Mouse (Mus musculus) mature B cell (primary cell): ENCODE results near the gene Syt14.

Experiments
- in situ Hi-C: fragments of 300-500 bp; cut with MboI; formaldehyde crosslinking; loops from 2 replicates; pipeline ENCODE4 v1.14.3; 2019

Syt14 gene

DNA sequence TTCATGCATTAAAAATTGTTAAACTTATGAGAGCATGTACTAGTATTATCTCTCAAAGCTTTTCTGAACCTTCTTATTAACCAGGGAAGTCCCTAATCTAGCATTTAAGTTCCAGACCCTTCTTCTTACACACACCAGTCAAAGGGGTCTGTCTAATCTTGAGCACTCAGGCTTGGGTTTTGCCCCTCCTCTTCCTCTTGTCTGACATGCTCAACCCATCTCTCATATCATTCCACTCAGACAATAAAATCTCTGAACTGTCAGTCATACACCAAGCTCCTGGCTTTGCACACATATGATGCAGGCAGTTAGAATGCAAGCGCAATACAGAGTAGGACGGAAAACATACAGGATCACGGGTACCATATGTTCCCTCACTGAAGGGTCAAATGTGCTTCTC lies 48.4 kb downstream of the Syt14 start:
- in situ Hi-C loops = no loop called here

GRCm38 (mm10) chr1:192986481-192986880 lies 49.1 kb downstream of the Syt14 start:
- in situ Hi-C loops = no loop called here

DNA sequence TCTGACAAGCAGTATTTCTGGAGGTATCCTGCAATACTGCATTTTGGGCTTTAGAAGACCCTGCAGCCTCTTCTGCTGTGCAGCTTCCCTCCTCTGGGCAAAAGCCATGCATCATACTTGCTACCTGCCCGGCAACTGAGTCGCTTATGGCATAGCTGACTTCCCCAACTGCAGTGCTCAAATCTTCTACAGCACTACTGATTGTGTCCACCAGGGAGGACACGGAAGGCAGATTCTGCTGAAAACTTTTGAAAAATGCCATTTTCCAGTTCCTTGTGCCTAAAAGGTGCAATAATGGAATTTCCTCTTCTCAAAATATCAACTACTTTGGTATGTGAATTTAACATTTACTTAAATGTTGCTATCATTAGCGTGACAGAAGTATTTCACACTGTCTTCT lies 51.2 kb downstream of the Syt14 start:
- in situ Hi-C loops = no loop called here

GRCm38 (mm10) chr1:192981658-192982057 lies 53.9 kb downstream of the Syt14 start:
- in situ Hi-C loops = no loop called here

- in situ Hi-C loops = no loop called here
These were observed 54.5 kb downstream of the Syt14 start for GRCm38 (mm10) chr1:192981120-192981519.

DNA sequence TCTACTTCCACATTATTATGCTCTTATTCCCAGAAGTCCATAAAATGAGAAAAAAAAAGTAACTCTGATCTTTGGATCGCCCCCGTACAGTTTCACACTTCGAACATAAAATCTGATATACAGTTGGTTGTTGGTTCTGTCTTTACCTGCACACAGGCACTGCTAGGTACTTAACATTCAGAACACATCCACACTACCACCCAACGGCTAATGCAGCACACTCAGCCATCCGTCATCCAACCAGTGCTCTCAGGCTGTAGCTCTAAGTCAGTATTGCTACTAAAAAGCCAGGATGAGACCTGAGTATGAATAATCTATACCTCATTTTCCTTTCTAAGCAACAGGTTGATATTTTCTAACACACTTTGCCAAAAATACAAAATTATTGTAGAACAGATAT lies 73.3 kb downstream of the Syt14 start:
- in situ Hi-C loops = no loop called here

- in situ Hi-C loops = no loop called here
These were observed 87.8 kb downstream of the Syt14 start for GRCm38 (mm10) chr1:192947839-192948173.

DNA sequence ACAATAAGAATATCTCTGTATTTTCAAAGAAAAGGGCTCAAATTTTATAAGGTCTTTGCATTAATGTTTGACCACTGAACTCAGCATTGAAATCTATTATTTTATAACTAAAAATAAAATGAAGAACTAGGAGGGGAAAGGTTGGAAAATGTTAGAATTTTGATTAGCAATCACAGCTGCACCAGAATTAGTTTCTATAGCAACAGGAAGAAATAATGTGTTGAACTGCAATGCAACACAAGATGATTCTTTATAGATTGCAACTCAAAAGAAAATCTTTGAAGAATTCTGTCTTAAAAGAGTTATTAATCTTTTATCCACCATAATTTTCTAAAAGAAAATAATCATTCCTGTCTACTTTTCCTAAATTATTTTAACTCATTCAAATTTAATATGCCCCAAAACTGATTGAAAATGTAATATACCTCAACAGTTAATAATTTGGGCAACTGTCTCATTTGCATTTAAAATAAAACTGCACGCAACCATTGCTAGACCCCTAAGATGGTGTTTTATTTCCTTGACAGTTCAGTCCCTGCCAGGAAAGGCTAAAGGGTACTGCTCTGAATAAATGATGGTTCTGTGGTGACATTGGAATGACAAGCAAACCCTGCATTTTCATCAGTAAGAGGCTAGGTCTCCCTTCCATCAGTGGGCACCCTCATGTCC lies 88.3 kb downstream of the Syt14 start:
- in situ Hi-C loops = no loop called here

DNA sequence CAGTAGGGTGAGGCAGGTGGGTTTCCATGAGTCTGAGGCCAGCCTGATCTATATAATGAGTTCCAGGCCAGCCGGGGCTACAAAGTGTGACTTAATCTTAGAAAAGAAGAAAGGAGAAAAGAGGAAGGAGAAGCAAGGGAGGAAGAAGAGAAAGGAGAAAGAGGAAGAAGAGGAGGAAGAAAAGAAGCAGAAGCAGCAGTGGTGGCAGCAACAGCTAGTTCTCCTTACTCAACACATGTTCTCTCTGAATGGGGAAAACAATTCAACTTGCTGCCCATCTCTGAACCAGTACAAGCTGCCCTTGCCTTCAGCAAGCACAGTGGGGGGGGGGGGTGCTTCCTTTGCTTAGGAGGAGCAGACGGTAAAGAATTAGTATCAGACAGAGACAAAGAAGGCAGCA lies 96.5 kb downstream of the Syt14 start:
- in situ Hi-C loops = no loop called here

GRCm38 (mm10) chr1:192937956-192938355 lies 97.6 kb downstream of the Syt14 start:
- in situ Hi-C loops = no loop called here

DNA sequence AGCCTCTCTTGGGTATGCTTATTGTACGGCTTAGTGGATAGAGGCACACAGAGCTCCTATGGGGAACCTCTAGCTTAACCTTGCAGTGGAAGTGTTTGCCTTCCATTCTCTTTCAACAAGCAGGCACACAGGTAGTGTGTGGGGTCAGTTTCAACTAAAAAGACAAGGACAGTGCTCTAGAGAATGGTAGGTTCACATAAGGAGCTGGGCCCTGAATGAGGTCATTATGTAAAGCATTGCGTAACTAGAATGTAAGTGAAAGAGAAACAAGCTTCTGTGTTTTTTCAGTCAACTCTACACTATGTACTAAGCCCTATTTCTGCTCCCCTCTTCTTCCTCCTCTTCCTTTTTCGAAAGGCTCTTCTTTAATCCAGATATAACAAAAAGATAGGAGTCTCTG lies 103.8 kb downstream of the Syt14 start:
- in situ Hi-C loops = no loop called here

GRCm38 (mm10) chr1:192912101-192912728 lies 123.4 kb downstream of the Syt14 start:
- in situ Hi-C loops = no loop called here

DNA sequence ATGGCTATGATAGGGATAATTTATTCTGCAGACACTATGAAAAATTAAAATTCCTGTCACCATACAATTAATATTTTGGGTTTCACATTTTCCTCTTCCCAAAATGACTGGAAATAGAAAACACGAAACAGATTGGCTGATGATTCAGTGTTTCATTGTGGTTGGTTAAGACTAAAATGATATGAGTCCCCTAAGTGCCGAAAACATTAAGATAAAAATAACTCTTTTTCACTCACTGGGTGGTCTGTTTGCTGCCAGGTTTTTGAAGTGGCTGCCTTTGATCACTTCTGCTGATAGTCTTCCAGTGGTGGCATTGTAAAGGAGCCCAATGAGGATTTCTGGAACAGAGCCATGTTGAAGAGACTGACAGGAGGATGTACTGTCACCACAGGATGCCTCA lies 134.1 kb downstream of the Syt14 start:
- in situ Hi-C loops = no loop called here

- in situ Hi-C loops = no loop called here
These were observed 134.7 kb downstream of the Syt14 start for GRCm38 (mm10) chr1:192900913-192901312.

DNA sequence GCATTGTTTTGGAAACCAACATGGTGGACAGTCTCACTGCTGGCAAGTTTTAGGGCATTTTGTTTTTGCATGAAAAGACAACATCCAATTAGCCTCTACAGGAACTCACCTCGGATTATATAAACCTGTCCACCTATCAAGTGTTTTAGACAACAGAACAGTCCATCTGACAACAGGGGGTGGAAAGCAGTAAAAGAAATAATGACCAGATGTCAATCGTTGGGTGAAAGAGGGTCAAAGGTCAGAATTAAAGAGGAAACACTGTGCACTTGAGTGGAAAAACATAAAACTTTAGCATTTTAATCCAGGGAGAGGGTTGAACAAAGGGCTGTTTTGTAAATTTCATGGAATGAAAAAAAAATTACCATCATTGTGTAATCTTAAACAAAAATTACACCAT lies 136.8 kb downstream of the Syt14 start:
- in situ Hi-C loops = no loop called here

GRCm38 (mm10) chr1:192897218-192897617 lies 138.4 kb downstream of the Syt14 start:
- in situ Hi-C loops = no loop called here

DNA sequence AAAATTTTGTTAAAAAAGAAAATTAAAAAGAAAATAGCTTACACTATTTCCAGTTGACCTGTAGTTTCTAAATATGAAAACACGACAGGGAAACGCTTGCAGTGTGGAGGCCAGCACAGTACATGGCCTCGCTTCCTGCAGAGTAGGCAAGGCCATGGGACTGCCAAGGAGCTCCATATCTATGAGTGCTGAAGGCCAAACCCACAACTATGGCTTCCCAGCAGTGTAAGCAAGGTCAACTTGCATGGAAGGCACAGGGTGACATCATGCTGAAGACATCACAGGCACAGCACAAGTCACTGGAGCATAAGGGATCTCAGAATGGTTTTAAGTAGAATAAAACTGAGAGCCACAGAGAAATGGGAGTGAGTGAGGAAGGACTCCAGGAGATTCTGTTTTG lies 139.5 kb downstream of the Syt14 start:
- in situ Hi-C loops = no loop called here

- in situ Hi-C loops = no loop called here
These were observed 144.9 kb downstream of the Syt14 start for GRCm38 (mm10) chr1:192890716-192891115.

- in situ Hi-C loops = no loop called here
These were observed 152.8 kb downstream of the Syt14 start for GRCm38 (mm10) chr1:192882617-192883295.

DNA sequence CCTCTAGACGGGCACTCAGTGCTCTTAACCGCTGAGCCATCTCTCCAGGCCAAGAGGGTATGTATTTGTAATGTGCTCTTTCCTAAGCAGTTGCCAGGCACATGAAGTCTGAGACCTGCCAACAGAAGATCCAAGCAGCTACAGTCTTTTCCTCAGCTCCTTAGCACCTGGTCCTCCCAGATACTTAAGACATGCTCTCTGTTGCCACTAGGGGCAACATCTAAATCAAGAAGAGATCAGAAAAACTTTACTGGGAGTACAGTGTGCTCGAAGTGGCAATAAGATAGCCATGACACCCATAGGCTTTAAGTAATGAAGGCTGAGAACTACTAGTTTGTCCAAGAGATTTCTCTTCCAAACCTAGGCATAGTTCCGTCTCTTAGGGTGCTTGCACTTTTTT lies 155.4 kb downstream of the Syt14 start:
- in situ Hi-C loops = no loop called here

- in situ Hi-C loops = no loop called here
These were observed 156.4 kb downstream of the Syt14 start for GRCm38 (mm10) chr1:192879086-192879580.

DNA sequence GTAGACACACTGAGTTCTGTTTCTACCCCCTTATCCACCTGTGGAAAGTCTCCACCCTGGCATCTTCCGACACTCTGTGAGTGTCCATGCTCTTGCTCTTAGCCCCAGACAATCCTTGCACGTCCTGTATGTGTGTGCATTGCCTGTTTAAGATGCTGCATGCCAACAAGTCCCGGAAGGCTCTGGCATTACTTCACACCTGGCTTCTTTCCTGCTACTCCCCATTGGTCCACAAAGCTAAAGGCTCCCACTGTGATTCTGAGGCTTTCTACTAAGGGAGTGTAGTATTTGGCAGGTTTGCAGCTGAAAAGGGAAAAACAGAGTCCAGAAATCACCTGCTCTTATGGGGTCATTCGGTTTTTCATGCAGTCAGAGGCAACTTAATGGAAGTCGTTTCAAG lies 162.7 kb downstream of the Syt14 start:
- in situ Hi-C loops = no loop called here

GRCm38 (mm10) chr1:192869761-192870160 lies 165.8 kb downstream of the Syt14 start:
- in situ Hi-C loops = no loop called here
